In the genomic region with DNA sequence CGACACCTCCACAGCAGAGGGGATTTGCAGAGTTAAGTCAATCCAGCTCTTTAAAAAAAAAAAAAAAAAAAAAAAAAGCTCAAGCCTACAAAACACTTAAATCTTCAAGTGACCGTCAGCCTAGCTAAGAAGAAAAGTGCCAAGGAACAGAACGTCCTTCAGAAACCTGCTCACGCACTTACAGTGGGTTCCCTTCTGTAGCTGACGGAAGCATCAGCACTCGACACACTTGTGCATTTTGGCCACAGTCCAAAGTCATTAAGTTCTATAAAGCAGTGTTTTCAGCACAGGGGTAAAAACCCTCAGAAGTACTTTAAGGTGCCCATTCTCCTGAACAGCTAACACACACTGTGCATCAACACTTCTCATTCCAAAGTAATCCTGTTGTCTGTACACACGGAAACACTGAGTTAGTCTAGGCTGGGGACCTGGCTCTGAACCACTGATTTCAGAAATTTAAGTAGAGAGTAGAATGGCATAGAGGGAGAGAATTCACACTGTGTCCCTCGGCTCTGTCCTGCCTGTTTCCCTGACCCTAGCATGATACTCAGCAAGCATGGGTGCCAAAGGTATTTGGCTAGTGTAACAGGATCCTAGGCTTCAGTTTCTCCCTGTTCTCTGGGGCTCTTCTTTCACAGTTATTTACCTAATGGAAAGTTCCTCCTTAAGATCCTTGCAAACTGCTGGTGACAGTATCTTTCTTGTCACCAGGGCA, we compare ENCODE assay signal across 8 mouse cellular contexts.
DNase-seq lines count a peak whose midpoint lies in the region; ATAC-seq and TF ChIP-seq lines count a peak whose summit lies in the region.

No protein-coding gene starts in this region.

- TF ChIP-seq EP300 in stomach, postnatal 0 days (optimal IDR thresholded peaks at IDR 0.05): no peak

- H3K9me3 ChIP-seq in limb, embryonic 15.5 days: no peaks in the 10 kb centered on the region
- no peaks in the 10 kb centered on the region for H3K9me3 ChIP-seq in stomach, postnatal 0 days (ENCODE audit: control insufficient read depth, low read length)

- H3K27ac ChIP-seq in limb, embryonic 15.5 days: peak overlapping the region; percentile 47
- peak overlapping the region; percentile 56 for H3K27ac ChIP-seq in stomach, postnatal 0 days (replicated peaks)

- 17% methylated on average over 8 of the region's 8 CpGs for WGBS in limb, embryonic 15.5 days
- WGBS in stomach, postnatal 0 days: 30% methylated on average over 8 of the region's 8 CpGs

- no peak overlapping the region for H3K4me3 ChIP-seq in limb, embryonic 15.5 days
- no peak overlapping the region for H3K4me3 ChIP-seq in stomach, postnatal 0 days (ENCODE audit: low read depth, low read length)

- H3K4me1 ChIP-seq in limb, embryonic 15.5 days: peaks cover 30% of the 10 kb centered on the region
- H3K4me1 ChIP-seq in stomach, postnatal 0 days (replicated peaks; ENCODE audit: control insufficient read depth, insufficient read depth): peaks cover 10% of the 10 kb centered on the region

- H3K27me3 ChIP-seq in limb, embryonic 15.5 days: no peaks in the 10 kb centered on the region
- no peaks in the 10 kb centered on the region for H3K27me3 ChIP-seq in stomach, postnatal 0 days (ENCODE audit: control insufficient read depth, insufficient read depth, low read length)

- no peak overlapping the region for H3K4me2 ChIP-seq in limb, embryonic 15.5 days
- no peak overlapping the region for H3K4me2 ChIP-seq in stomach, postnatal 0 days (replicated peaks; ENCODE audit: low read depth)

- no peak overlapping the region for H3K9ac ChIP-seq in limb, embryonic 15.5 days
- peak overlapping the region; percentile 31; the same call in 1 of the 2 replicates for H3K9ac ChIP-seq in stomach, postnatal 0 days (ENCODE audit: low read length)

- ATAC-seq in limb, embryonic 15.5 days (ENCODE audit: insufficient number of reproducible peaks, low FRiP score, low TSS enrichment, low read depth): no peak
- peak; percentile 18; the same call in 1 of the 2 replicates for ATAC-seq in stomach, postnatal 0 days (ENCODE audit: low FRiP score, low TSS enrichment)

- TF ChIP-seq CTCF in stomach, postnatal 0 days (IDR thresholded peaks at IDR 0.05; ENCODE audit: low read depth): no peak

- peaks cover 3% of the 10 kb centered on the region; the same call in 1 of the 2 replicates for H3K36me3 ChIP-seq in limb, embryonic 15.5 days
- no peaks in the 10 kb centered on the region; the same call in 1 of the 2 replicates for H3K36me3 ChIP-seq in stomach, postnatal 0 days (ENCODE audit: control insufficient read depth, insufficient read depth, low read length)

- intact Hi-C loops in gastrocnemius, postnatal 14 days (cut with DNase I; ENCODE audit: low total_unique reads): no loop called here

- DNase-seq in gastrocnemius, adult 8-10 months (ENCODE audit: low spot score in 2 of 2): peak; percentile 25 to 46
- DNase-seq in gastrocnemius, postnatal 4 days (ENCODE audit: low spot score in 2 of 2): no peak
- peak; percentile 64 for DNase-seq in Muller cell, postnatal 12 days (ENCODE audit: inconsistent ontology term)
- DNase-seq in gastrocnemius, postnatal 14 days: peak; percentile 16
- no peak for DNase-seq in stomach, postnatal 0 days (ENCODE audit: low spot score)
- DNase-seq in embryo, embryonic 9.5 days (ENCODE audit: extremely low spot score): no peak
- no peak for DNase-seq in left cerebral cortex, adult 9 months (ENCODE audit: low spot score in 2 of 2)

Comparison
In these comparisons a context has a peak if more than half of its experiments do, and no peak if none do; other contexts are left out.
1. DNase-seq: peak in gastrocnemius, adult 8-10 months (2 of 2), Muller cell, postnatal 12 days (single experiment) and gastrocnemius, postnatal 14 days (single experiment); none in gastrocnemius, postnatal 4 days (0 of 2), stomach, postnatal 0 days (single experiment), embryo, embryonic 9.5 days (single experiment) and left cerebral cortex, adult 9 months (0 of 2).